Mouse (Mus musculus): Measurements from ENCODE around the gene Lrrc28. TPM values are rescaled to one million over a fixed set of nuclear protein-coding genes. Genes with fewer than 3 reads are reported as not detected.

Lrrc28 gene
- polyA plus RNA-seq, 1 experiment from 2014 or later, result 26.3 TPM

GRCm38 (mm10) chr7:67681078-67681477 lies 36.0 kb upstream of the Lrrc28 start:
- WGBS, result 88% methylated on average over 9 of the region's 9 CpGs
- Histone ChIP-seq H3K9me3 (ENCODE audit: control insufficient read depth, low read length) (no peaks in the 10 kb centered on the region), H3K27ac (ENCODE audit: low read depth, low read length) (no peak overlapping the region), H3K27me3 (ENCODE audit: control insufficient read depth, insufficient read depth, low read length) (no peaks in the 10 kb centered on the region), H3K4me1 (replicated peaks; ENCODE audit: control insufficient read depth, insufficient read depth, low read length) (no peaks in the 10 kb centered on the region), H3K4me2 (replicated peaks; ENCODE audit: low read depth, low read length) (no peak overlapping the region), H3K4me3 (ENCODE audit: low read depth, low read length) (no peak overlapping the region), H3K36me3 (ENCODE audit: control insufficient read depth, insufficient read depth, low read length) (no peaks in the 10 kb centered on the region; the same call in 1 of the 2 replicates), H3K9ac (ENCODE audit: low read depth, low read length) (no peak overlapping the region)
- no peak for ATAC-seq (ENCODE audit: low FRiP score)
- no peak for DNase-seq (ENCODE audit: low spot score)

- no peak for ATAC-seq (ENCODE audit: low FRiP score)
- Histone ChIP-seq H3K27ac (ENCODE audit: low read depth, low read length) (no peak overlapping the region), H3K9me3 (ENCODE audit: control insufficient read depth, low read length) (no peaks in the 10 kb centered on the region), H3K9ac (ENCODE audit: low read depth, low read length) (no peak overlapping the region), H3K4me3 (ENCODE audit: low read depth, low read length) (no peak overlapping the region), H3K4me2 (replicated peaks; ENCODE audit: low read depth, low read length) (no peak overlapping the region), H3K4me1 (replicated peaks; ENCODE audit: control insufficient read depth, insufficient read depth, low read length) (no peaks in the 10 kb centered on the region), H3K36me3 (ENCODE audit: control insufficient read depth, insufficient read depth, low read length) (no peaks in the 10 kb centered on the region), H3K27me3 (ENCODE audit: control insufficient read depth, insufficient read depth, low read length) (no peaks in the 10 kb centered on the region)
- 95% methylated on average over 16 of the region's 16 CpGs for WGBS
- no peak for DNase-seq (ENCODE audit: low spot score)
Observed at GRCm38 (mm10) chr7:67678878-67679499, 33.9 kb upstream of the Lrrc28 start.

GRCm38 (mm10) chr7:67673656-67674055 lies 28.6 kb upstream of the Lrrc28 start:
- H3K36me3 ChIP-seq (ENCODE audit: control insufficient read depth, insufficient read depth, low read length), result 0 out of 2 replicates have a peak, but pooled peaks cover 3% of the 10 kb centered on the region
- no peak overlapping the region for H3K4me3 ChIP-seq (ENCODE audit: low read depth, low read length)
- ATAC-seq (ENCODE audit: low FRiP score) (no peak), DNase-seq (ENCODE audit: low spot score) (no peak)
- no peak overlapping the region for H3K9ac ChIP-seq (ENCODE audit: low read depth, low read length)
- no peak overlapping the region for H3K4me2 ChIP-seq (replicated peaks; ENCODE audit: low read depth, low read length)
- no peak overlapping the region for H3K27ac ChIP-seq (ENCODE audit: low read depth, low read length)
- H3K27me3 ChIP-seq (ENCODE audit: control insufficient read depth, insufficient read depth, low read length), result no peaks in the 10 kb centered on the region
- no peaks in the 10 kb centered on the region for H3K9me3 ChIP-seq (ENCODE audit: control insufficient read depth, low read length)
- 89% methylated on average over 5 of the region's 5 CpGs for WGBS
- H3K4me1 ChIP-seq (replicated peaks; ENCODE audit: control insufficient read depth, insufficient read depth, low read length), result no peaks in the 10 kb centered on the region

GRCm38 (mm10) chr7:67672650-67673049 lies 27.6 kb upstream of the Lrrc28 start:
- no peaks in the 10 kb centered on the region for H3K4me1 ChIP-seq (replicated peaks; ENCODE audit: control insufficient read depth, insufficient read depth, low read length)
- H3K4me3 ChIP-seq (ENCODE audit: low read depth, low read length), result no peak overlapping the region
- H3K9me3 ChIP-seq (ENCODE audit: control insufficient read depth, low read length), result no peaks in the 10 kb centered on the region
- no peak overlapping the region for H3K27ac ChIP-seq (ENCODE audit: low read depth, low read length)
- peak; percentile 95 for DNase-seq (ENCODE audit: low spot score)
- H3K27me3 ChIP-seq (ENCODE audit: control insufficient read depth, insufficient read depth, low read length), result no peaks in the 10 kb centered on the region
- WGBS, result 15% methylated on average over 10 of the region's 10 CpGs
- H3K9ac ChIP-seq (ENCODE audit: low read depth, low read length), result no peak overlapping the region
- 0 out of 2 replicates have a peak, but pooled peaks have one; percentile 17 for ATAC-seq (ENCODE audit: low FRiP score)
- 0 out of 2 replicates have a peak, but pooled peaks cover 3% of the 10 kb centered on the region for H3K36me3 ChIP-seq (ENCODE audit: control insufficient read depth, insufficient read depth, low read length)
- no peak overlapping the region for H3K4me2 ChIP-seq (replicated peaks; ENCODE audit: low read depth, low read length)

GRCm38 (mm10) chr7:67670965-67671364 lies 25.9 kb upstream of the Lrrc28 start:
- ATAC-seq (ENCODE audit: low FRiP score) (no peak), DNase-seq (ENCODE audit: low spot score) (no peak)
- 97% methylated on average over 1 of the region's 1 CpGs for WGBS
- H3K27me3 ChIP-seq (ENCODE audit: control insufficient read depth, insufficient read depth, low read length), result no peaks in the 10 kb centered on the region
- H3K4me3 ChIP-seq (ENCODE audit: low read depth, low read length), result no peak overlapping the region
- 0 out of 2 replicates have a peak, but pooled peaks cover 3% of the 10 kb centered on the region for H3K36me3 ChIP-seq (ENCODE audit: control insufficient read depth, insufficient read depth, low read length)
- H3K4me2 ChIP-seq (replicated peaks; ENCODE audit: low read depth, low read length), result no peak overlapping the region
- no peaks in the 10 kb centered on the region for H3K9me3 ChIP-seq (ENCODE audit: control insufficient read depth, low read length)
- H3K4me1 ChIP-seq (replicated peaks; ENCODE audit: control insufficient read depth, insufficient read depth, low read length), result no peaks in the 10 kb centered on the region
- no peak overlapping the region for H3K9ac ChIP-seq (ENCODE audit: low read depth, low read length)
- no peak overlapping the region for H3K27ac ChIP-seq (ENCODE audit: low read depth, low read length)

- Histone ChIP-seq H3K4me1 (replicated peaks; ENCODE audit: control insufficient read depth, insufficient read depth, low read length) (peaks cover 3% of the 10 kb centered on the region; the same call in 1 of the 2 replicates), H3K4me2 (replicated peaks; ENCODE audit: low read depth, low read length) (no peak overlapping the region), H3K4me3 (ENCODE audit: low read depth, low read length) (no peak overlapping the region), H3K36me3 (ENCODE audit: control insufficient read depth, insufficient read depth, low read length) (no peaks in the 10 kb centered on the region), H3K27me3 (ENCODE audit: control insufficient read depth, insufficient read depth, low read length) (no peaks in the 10 kb centered on the region), H3K27ac (ENCODE audit: low read depth, low read length) (0 out of 2 replicates have a peak overlapping the region, but pooled peaks have one; percentile 12), H3K9ac (ENCODE audit: low read depth, low read length) (no peak overlapping the region), H3K9me3 (ENCODE audit: control insufficient read depth, low read length) (no peaks in the 10 kb centered on the region)
- 86% methylated on average over 14 of the region's 14 CpGs for WGBS
- ATAC-seq (ENCODE audit: low FRiP score), result no peak
- no peak for DNase-seq (ENCODE audit: low spot score)
Observed at GRCm38 (mm10) chr7:67663981-67664694, 19.1 kb upstream of the Lrrc28 start.

- H3K36me3 ChIP-seq (ENCODE audit: control insufficient read depth, insufficient read depth, low read length), result no peaks in the 10 kb centered on the region
- no peaks in the 10 kb centered on the region for H3K27me3 ChIP-seq (ENCODE audit: control insufficient read depth, insufficient read depth, low read length)
- H3K9ac ChIP-seq (ENCODE audit: low read depth, low read length), result no peak overlapping the region
- H3K9me3 ChIP-seq (ENCODE audit: control insufficient read depth, low read length), result no peaks in the 10 kb centered on the region
- DNase-seq (ENCODE audit: low spot score) (no peak), ATAC-seq (ENCODE audit: low FRiP score) (no peak)
- H3K27ac ChIP-seq (ENCODE audit: low read depth, low read length), result no peak overlapping the region
- H3K4me2 ChIP-seq (replicated peaks; ENCODE audit: low read depth, low read length), result no peak overlapping the region
- peaks cover 3% of the 10 kb centered on the region; the same call in 1 of the 2 replicates for H3K4me1 ChIP-seq (replicated peaks; ENCODE audit: control insufficient read depth, insufficient read depth, low read length)
- H3K4me3 ChIP-seq (ENCODE audit: low read depth, low read length), result no peak overlapping the region
- 88% methylated on average over 5 of the region's 5 CpGs for WGBS
Observed at GRCm38 (mm10) chr7:67662424-67662823, 17.4 kb upstream of the Lrrc28 start.

- H3K27ac ChIP-seq (ENCODE audit: low read depth, low read length), result no peak overlapping the region
- H3K27me3 ChIP-seq (ENCODE audit: control insufficient read depth, insufficient read depth, low read length), result no peaks in the 10 kb centered on the region
- no peaks in the 10 kb centered on the region for H3K4me1 ChIP-seq (replicated peaks; ENCODE audit: control insufficient read depth, insufficient read depth, low read length)
- no peaks in the 10 kb centered on the region for H3K9me3 ChIP-seq (ENCODE audit: control insufficient read depth, low read length)
- H3K4me3 ChIP-seq (ENCODE audit: low read depth, low read length), result no peak overlapping the region
- no peak overlapping the region for H3K4me2 ChIP-seq (replicated peaks; ENCODE audit: low read depth, low read length)
- no peak overlapping the region for H3K9ac ChIP-seq (ENCODE audit: low read depth, low read length)
- ATAC-seq (ENCODE audit: low FRiP score), result no peak
- no peak for DNase-seq (ENCODE audit: low spot score)
- WGBS, result 86% methylated on average over 4 of the region's 4 CpGs
- no peaks in the 10 kb centered on the region for H3K36me3 ChIP-seq (ENCODE audit: control insufficient read depth, insufficient read depth, low read length)
Observed at GRCm38 (mm10) chr7:67658110-67658509, 13.0 kb upstream of the Lrrc28 start.

GRCm38 (mm10) chr7:67655186-67655585 lies 10.1 kb upstream of the Lrrc28 start:
- WGBS, result 17% methylated on average over 1 of the region's 1 CpGs
- no peaks in the 10 kb centered on the region for H3K36me3 ChIP-seq (ENCODE audit: control insufficient read depth, insufficient read depth, low read length)
- H3K4me3 ChIP-seq (ENCODE audit: low read depth, low read length), result no peak overlapping the region
- no peak overlapping the region for H3K4me2 ChIP-seq (replicated peaks; ENCODE audit: low read depth, low read length)
- no peak overlapping the region for H3K27ac ChIP-seq (ENCODE audit: low read depth, low read length)
- H3K9me3 ChIP-seq (ENCODE audit: control insufficient read depth, low read length), result no peaks in the 10 kb centered on the region
- no peaks in the 10 kb centered on the region for H3K4me1 ChIP-seq (replicated peaks; ENCODE audit: control insufficient read depth, insufficient read depth, low read length)
- peak; percentile 33 for DNase-seq (ENCODE audit: low spot score)
- H3K9ac ChIP-seq (ENCODE audit: low read depth, low read length), result no peak overlapping the region
- no peaks in the 10 kb centered on the region for H3K27me3 ChIP-seq (ENCODE audit: control insufficient read depth, insufficient read depth, low read length)
- no peak for ATAC-seq (ENCODE audit: low FRiP score)

Measured in hindbrain, embryonic 11.5 days (tissue).